Mouse (Mus musculus): Measurements from ENCODE around the gene Gtf2ird1.
"Not testable (repeated sequence)": the region's sequence is repeated elsewhere in the genome, so short reads cannot be mapped to it uniquely, and the experiment has no call there.

The Gtf2ird1 gene

DNA sequence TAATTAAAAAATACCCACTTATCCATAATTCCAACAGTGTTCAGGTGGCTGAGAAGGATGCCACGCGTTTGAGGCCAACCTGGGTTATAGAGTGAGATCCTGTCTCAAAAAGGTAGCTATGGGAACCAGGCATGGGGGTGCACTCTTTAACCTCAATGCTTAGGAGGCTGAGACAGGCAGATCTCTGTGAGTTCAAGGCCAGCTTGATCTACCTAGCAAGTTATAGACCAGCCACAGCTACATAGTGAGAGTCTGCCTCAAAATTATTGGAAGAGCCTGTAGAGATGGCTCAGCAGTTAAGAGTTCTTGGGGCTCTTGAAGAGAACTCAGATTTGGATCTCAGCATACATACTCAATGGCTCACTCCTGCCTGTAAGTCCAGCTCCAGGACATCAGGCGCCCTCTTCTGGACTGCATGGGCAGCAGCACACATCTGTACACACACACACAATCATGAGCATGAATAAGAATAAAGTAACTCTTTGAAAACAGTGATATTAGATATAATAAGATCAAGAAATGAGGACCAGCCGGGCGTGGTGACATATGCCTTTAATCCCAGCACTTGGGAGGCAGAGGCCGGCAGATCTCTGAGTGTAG lies 18.6 kb upstream of the Gtf2ird1 start:
- DNase-seq (ENCODE audit: low spot score) = no peak

DNA sequence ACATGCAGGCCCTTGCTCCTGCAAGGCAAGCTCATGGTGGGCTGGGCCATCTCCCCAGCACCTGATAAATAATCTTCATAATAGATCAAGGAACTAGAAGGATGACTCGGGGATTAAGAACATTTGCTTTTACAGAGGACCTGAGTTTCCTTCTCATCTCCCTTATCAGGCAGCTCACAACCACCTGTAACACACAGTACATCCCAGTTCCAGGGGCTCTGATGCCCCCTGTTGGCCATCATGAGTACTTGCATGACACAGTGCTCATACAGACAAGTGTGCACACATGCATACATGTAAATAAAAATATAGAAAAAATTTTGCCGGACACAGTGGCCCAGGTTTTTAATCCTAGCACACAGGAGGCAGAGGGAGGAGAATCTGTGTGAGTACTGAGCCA lies 17.4 kb upstream of the Gtf2ird1 start:
- no peak for DNase-seq (ENCODE audit: low spot score)

GRCm38 (mm10) chr5:134470538-134471169 lies 14.1 kb upstream of the Gtf2ird1 start:
- DNase-seq (ENCODE audit: low spot score) = no peak

- no peak for DNase-seq (ENCODE audit: low spot score)
Observed at GRCm38 (mm10) chr5:134469559-134470150, 13.1 kb upstream of the Gtf2ird1 start.

DNA sequence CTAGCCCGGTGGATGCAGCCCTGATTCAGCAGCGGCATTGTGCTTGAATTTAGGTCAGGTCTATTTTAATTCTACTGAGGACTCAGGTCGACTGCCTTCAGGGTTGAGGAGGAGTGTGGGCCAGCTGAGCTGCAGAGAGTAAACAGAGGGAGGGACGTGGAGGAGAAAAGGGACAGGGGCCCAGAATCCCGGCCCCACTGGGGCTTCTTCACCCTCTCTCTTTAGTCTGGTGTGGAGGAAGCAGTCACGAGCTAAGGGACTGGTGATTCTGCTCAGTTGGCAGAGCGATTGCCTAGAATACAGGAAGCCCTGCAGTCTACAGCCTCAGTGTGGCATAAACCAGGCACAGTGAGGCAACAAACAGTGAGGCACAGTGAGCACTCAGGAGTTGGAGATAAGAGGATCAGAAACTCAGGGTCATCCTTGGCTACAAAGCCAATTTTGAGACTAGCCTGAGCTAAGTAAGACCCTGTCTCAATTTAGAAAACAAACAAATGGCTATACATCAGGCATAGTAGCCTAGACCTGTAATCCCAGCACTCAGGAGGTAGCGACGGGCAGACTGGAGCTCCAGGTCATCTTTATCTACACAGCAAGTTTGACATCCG lies 11.7 kb upstream of the Gtf2ird1 start:
- DNase-seq (ENCODE audit: low spot score) = no peak

GRCm38 (mm10) chr5:134467030-134467549 lies 10.6 kb upstream of the Gtf2ird1 start:
- DNase-seq (ENCODE audit: low spot score) = no peak

DNA sequence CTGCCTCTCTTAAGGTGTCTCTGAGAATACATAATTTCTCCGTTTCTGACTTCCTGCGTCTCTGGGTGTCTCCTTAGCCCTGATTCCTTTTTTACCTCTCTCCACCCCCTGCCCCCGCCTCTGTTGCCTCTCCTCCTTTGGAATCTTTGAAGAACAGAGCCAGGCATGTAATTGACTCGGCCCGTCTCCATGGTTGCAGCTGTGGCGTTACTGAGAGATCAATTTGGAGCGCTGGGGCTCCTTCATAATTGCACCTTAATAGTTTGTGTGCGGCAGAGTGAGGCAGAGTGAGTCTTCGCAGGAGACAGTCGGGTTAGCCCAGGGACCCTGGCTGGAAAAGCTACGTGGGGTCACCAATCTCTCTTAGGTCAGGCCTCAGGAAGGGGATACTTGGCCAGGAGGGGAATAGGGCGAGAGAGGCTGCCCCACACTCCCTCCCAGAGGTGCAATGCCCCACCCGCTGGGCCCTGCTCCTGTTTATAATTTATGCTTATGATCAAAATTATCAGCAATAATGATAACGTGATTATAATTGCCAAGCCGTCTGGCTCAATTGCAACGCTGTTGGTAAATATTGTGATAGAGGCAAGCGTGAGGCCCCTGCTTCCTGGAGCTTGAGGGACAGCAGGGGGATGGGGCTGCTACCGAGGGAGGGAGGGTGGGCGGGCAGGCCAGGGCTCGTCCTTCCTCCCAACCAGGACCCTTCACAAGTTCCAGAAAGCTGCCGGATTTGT lies 9.9 kb upstream of the Gtf2ird1 start:
- no peak for DNase-seq (ENCODE audit: low spot score)

GRCm38 (mm10) chr5:134465197-134465596 lies 8.7 kb upstream of the Gtf2ird1 start:
- no peak for DNase-seq (ENCODE audit: low spot score)

- no peak for DNase-seq (ENCODE audit: low spot score)
Observed at GRCm38 (mm10) chr5:134464225-134464624, 7.7 kb upstream of the Gtf2ird1 start.

- no peak for DNase-seq (ENCODE audit: low spot score)
Observed at GRCm38 (mm10) chr5:134462731-134463130, 6.2 kb upstream of the Gtf2ird1 start.

- DNase-seq (ENCODE audit: low spot score) = no peak
Observed at GRCm38 (mm10) chr5:134462316-134462715, 5.8 kb upstream of the Gtf2ird1 start.

DNA sequence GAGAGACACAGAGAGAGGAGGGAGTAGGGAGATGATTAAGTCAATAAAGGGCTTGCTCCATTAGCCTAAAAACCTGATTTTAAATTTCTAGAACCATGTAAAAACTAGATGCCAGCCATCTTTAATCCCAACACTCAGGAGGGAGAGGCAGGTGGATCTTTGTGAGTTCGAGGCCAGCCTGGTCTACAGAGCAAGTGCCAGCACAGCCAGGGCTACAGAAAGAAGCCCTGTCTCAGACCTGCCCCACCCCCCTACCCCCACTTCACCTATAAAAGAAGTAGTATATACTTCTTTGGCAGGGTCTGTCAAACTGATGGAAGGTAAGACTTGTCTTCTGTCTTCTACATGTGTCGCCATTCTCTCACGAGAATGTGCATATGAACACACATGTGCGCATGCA lies 4.0 kb upstream of the Gtf2ird1 start:
- DNase-seq (ENCODE audit: low spot score) = no peak

- DNase-seq (ENCODE audit: low spot score) = no peak
Observed at GRCm38 (mm10) chr5:134459096-134459495, 2.6 kb upstream of the Gtf2ird1 start.

GRCm38 (mm10) chr5:134458416-134458815 lies 1.9 kb upstream of the Gtf2ird1 start:
- DNase-seq (ENCODE audit: low spot score) = no peak

GRCm38 (mm10) chr5:134457371-134457770 lies 855 bp upstream of the Gtf2ird1 start:
- no peak for DNase-seq (ENCODE audit: low spot score)

- no peak for DNase-seq (ENCODE audit: low spot score)
Observed at GRCm38 (mm10) chr5:134455914-134456423, 547 bp downstream of the Gtf2ird1 start.

DNA sequence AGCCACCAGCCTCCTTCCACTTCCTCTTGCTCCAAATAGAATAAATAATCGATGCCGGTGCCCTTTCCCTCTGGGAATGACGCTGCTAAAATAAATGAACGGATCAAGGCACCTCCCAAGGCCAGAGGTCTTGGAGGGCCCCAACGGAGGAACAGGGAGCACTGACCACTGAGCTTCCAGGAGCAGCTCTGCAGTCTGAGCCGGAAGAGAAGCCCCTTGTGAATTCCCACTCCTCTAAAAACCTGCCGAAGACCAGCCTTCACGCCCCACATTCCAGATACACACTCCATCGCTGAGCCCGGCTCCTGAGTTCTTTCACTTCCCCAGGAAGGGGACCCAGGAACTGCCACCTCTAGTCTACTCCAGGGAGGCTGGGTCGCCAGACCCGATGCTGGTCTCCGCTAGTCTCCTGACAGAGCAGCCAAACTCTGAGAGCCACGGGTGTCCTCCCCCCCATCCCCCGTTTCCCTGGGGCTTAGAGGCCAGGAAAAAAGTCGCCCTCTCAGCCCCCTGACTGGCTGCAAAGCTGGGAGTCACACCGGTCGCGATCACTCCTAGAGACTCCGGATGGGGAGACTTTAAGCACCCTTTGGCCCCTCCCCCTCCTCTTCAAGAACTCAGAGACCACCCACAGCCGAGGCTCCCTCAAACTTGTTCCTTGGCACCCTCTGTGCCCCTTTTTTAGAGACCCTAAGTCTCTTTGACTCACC lies 1.2 kb downstream of the Gtf2ird1 start:
- DNase-seq (ENCODE audit: low spot score) = no peak

GRCm38 (mm10) chr5:134454421-134454820 lies 2.1 kb downstream of the Gtf2ird1 start:
- no peak for DNase-seq (ENCODE audit: low spot score)

GRCm38 (mm10) chr5:134453577-134453976 lies 2.9 kb downstream of the Gtf2ird1 start:
- no peak for DNase-seq (ENCODE audit: low spot score)

DNA sequence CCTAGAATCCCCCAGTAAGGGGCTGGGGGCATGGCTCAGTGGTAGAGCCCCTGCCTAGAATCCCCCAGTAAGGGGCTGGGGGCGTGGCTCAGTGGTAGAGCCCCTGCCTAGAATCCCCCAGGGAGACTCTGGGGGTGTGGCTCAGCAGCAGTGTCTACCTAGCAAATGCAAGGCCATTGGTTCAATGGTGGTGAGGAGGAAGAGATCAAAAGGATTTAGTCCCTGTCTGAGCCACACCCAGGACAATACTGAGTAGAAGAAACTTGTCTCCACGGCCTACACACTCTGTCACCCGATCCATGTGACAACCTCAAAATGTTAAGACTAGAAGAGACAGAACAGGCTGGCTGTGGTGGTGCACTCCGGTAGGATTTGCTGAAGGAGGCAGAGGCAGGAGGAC lies 9.8 kb downstream of the Gtf2ird1 start:
- DNase-seq (ENCODE audit: low spot score) = not testable (repeated sequence)

- no peak for DNase-seq (ENCODE audit: low spot score)
Observed at GRCm38 (mm10) chr5:134445895-134446294, 10.6 kb downstream of the Gtf2ird1 start.
